Mouse (Mus musculus) fibroblast of lung, adult 2 months (primary cell): Measurements from ENCODE around the gene Car15.

Experiments
- DNase-seq: peaks from one replicate; pipeline ENCODE4 v3.0.0-alpha.2; 2011; ENCODE audit warnings: low read depth

The Car15 gene

GRCm38 (mm10) chr16:17838051-17838450, at the start of gene Car15:
TSS of gene Car15 (minus strand) at chr16:17838364.
- DNase-seq, result no peak

DNA sequence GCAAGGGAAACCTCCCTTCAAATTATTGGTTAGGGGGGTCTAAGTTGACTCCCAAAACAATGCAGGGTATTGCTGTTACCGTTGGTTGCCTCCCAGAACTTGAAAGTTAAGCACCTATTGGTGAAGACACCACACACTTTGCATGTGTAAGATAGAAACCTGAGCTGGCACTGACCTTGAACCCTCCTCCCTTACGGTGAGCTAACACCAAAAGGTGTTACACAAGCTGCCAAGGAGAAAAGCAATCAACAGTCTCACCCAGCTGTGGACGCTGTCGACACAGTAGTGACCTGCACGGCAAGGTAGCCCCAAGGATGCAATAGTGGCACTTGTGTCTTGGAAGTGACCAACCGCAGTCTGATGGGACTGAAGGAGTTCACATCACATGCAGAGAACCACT, 46.0 kb upstream of the Car15 start:
- no peak for DNase-seq

DNA sequence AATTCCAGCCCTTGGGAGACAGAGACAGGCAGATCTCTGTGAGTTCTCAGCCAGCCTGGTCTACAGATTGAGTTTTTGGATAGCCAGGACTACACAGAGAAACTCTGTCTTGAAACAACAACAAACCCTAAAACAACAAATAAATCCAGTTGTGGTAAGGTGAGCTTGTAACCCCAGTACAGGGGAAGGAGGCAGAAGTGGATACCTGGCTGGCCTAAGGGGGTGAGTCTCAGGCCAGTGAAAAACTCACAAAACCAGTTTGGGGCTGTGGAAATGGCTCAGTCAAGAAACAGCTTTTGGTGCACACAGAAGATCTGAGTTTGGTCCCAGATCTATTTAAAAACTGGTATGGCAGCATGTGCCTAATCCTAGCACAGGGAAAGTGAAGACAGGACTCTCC, 44.0 kb upstream of the Car15 start:
- no peak for DNase-seq

DNA sequence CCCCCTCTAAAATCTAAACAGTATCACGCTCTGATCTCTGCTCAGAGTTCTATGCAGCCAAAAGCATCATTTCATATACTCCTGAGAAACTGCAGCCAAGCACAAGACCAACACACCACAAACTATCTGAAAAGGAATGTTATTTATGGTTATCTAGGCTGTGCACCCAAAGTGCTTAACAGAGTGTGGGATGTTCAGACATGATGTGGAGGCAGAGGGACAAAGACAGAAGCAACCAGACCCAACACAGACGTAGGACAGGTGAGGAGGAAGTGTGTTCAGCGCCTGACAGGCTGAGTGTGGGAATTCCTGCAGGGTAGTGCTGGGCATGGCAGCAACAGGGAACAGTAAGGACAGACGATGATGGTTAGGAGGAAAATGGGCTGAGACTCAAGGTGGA, 41.4 kb upstream of the Car15 start:
- no peak for DNase-seq

- no peak for DNase-seq
These were observed 37.9 kb upstream of the Car15 start for GRCm38 (mm10) chr16:17876096-17876495.

- no peak for DNase-seq
These were observed 37.0 kb upstream of the Car15 start for GRCm38 (mm10) chr16:17875174-17875573.

- DNase-seq, result no peak
These were observed 34.8 kb upstream of the Car15 start for GRCm38 (mm10) chr16:17872995-17873394.

GRCm38 (mm10) chr16:17871248-17871647, 33.1 kb upstream of the Car15 start:
- no peak for DNase-seq

GRCm38 (mm10) chr16:17865770-17866169, 27.6 kb upstream of the Car15 start:
- DNase-seq, result no peak

DNA sequence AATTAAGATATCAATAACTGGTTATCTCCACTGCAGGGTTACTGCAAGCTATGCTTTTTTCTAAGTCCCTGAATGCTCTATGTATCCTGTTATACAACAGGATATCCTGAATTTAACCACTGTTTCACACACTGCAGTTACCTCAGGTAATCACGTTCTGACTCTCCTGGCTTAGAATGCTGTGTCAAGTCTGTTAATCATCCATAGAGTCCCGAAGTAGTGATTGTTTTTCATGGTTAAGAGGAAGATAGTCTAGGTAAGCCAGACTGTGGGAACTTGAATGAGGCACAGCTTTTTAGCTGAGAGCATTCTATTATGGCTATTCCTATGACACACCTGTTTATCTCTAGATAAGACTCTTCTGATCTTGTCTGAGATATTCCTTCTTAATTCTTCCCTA, 27.1 kb upstream of the Car15 start:
- no peak for DNase-seq

DNA sequence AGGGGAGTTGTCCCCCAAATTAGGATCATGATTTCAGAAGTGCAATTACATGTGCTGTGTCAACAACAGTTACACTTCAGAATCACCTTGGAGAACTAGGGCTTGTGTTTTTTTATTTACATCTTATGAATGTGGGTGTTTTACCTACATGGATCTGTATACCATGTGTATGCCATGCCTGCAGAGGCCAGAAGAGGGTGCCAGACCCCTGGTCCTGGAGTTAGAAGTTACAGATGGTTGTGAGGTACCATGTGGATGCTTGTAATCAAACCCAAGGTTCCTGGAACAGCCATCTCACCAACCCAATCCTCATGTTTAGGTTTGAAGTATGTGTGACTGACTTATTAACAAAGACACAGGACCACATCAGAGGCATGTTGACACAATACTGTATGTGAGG, 20.4 kb upstream of the Car15 start:
- no peak for DNase-seq

DNA sequence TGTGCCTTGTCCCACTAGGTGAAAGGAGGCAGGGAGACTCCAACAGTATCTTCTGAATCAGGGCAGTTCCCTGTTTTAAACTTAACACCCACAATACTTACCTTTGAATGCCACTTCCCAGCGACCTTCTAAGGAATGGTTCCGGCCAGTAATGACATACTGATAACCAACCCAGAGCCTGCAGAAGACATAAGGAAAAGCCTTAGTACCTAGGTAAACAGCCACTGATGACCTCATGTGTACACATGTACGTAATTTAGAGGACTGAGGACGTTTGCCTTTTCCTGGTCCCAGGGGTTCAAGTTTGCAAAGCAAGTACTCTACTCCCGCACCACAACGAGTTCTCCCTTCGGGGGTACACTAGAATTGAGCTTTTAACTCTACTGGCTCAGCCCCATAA, 19.0 kb upstream of the Car15 start:
- no peak for DNase-seq

GRCm38 (mm10) chr16:17853263-17853662, 15.1 kb upstream of the Car15 start:
- no peak for DNase-seq

DNA sequence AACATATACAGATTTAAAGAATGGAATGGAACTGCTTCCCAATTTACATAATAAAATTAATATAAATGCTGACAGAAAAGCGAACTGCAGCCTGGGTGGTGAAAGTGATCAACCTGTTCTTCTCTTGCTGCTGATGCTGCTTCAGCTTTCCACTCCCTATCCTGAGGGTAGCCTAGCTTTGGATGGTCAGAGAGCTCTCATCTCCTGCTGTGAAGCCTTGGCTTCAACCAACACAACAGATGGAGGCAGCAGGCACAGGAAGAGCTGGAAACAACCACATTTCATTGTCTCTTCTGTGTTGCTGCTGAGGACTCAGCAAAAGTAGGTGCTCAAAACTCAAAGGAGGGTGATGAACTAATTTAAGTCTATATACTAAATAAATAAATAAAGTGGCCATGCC, 13.7 kb upstream of the Car15 start:
- DNase-seq, result no peak

DNA sequence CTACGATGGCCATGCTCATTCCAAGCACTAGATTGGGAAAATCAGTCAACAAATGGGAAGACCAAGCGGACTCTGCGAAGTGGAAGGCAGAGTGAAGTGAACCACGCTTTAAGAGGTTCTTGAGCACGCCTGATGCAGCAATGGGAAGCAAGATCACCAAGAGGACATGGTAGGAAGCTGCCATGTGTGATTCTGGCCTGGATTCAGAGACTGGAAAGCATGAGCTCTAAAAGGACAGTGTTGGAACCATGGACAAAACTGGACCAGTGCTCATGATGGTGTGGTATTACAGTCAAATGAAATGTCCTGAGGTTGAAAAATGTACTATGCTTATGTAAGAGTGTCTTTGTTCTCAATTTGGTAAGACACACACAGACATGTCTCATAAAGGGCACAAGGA, 13.2 kb upstream of the Car15 start:
- DNase-seq, result no peak

DNA sequence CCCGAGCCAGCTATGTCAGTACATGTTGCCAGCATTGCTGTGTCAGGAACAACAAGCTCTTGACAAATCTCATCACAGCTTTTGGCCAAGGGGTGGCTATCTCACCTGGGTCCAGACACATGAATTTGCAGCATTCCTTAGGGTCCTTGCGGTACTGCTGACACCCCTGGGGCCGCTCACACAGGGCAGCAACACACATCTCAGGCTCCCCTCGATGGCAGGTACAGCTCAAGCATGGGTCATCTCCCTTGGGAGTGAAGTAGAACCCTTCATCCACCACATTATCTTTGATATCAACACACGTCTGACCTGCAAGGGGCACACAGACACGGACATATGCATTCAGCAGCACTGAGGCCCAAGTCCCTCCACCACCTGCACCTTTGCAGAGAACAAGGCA, 11.3 kb upstream of the Car15 start:
- DNase-seq, result no peak

DNA sequence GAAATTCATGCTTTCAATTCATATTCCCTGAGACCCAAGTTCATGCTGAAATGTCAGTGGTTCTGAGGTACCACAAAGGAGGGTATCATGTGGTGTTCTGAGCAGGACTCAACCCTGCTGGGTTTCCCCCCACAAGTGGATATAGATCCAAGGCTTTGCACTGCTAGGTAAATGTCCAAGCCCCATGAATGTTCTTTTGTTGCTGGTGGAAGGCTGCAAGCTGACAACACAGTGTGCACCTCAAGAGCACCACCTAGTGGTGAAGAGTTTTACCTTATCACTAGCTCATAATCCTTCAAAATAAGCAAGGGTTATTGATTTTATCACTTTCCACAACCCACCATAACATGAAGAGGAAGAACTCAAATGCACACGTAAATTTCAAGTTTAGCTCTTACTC, 10.8 kb upstream of the Car15 start:
- peak; percentile 12 for DNase-seq

- DNase-seq, result no peak
These were observed 10.3 kb upstream of the Car15 start for GRCm38 (mm10) chr16:17848431-17848830.

DNA sequence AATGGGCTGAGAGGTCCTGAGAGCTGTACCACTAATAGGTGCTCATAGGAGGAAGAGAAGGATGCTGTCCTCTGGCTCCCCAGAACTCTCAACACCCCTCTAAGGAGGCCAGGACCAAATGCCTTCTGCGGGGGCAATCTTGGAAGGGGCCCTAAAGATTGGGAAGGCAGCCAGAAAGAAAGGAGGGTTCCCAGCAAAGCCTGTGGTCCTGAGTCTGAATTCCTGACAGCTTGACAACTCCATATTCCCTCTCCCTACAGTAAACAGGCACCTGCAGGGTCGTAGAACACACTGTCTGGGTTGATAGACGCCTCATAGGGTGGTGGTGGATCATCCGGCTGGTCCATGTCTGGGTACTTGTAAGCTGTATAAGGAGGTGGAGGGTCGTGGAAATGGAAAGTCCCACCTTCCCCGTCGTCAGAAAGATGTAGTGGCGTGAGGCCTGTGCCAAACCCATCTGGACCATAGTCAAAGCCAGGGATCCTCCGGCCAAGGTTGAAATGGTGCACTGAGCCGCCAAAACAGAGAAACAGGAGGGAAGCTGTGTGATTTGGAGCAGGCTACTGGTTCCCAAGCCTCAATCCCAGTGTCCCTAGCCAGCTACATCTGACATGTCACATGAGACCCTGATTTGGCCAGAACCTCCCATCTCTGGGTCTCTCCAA, 5.7 kb upstream of the Car15 start:
- DNase-seq, result no peak

DNA sequence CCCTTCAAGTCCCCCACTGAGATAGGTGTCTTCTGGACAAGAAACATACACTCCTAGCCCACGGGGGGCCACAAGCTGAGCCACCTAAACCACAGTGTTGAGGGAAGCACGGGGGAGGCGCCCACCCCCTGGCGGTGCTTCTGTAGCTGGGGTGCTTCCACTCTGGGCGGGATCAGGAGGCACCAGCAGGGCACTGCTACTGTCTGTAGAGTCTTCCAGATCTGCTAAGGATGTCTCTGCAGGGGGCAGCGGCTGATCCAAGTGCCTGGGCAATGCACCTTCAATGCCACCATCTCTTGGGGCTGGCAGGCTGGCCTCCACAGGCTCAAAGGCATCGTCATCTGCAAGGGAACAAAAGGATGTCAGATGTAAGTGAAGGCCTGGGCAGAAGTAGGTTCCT, 4.3 kb upstream of the Car15 start:
- no peak for DNase-seq

- no peak for DNase-seq
These were observed 1.8 kb upstream of the Car15 start for GRCm38 (mm10) chr16:17839976-17840375.

- no peak for DNase-seq
These were observed 2.7 kb downstream of the Car15 start for GRCm38 (mm10) chr16:17835481-17835880.

GRCm38 (mm10) chr16:17834543-17834942, 3.6 kb downstream of the Car15 start:
- DNase-seq, result no peak

DNA sequence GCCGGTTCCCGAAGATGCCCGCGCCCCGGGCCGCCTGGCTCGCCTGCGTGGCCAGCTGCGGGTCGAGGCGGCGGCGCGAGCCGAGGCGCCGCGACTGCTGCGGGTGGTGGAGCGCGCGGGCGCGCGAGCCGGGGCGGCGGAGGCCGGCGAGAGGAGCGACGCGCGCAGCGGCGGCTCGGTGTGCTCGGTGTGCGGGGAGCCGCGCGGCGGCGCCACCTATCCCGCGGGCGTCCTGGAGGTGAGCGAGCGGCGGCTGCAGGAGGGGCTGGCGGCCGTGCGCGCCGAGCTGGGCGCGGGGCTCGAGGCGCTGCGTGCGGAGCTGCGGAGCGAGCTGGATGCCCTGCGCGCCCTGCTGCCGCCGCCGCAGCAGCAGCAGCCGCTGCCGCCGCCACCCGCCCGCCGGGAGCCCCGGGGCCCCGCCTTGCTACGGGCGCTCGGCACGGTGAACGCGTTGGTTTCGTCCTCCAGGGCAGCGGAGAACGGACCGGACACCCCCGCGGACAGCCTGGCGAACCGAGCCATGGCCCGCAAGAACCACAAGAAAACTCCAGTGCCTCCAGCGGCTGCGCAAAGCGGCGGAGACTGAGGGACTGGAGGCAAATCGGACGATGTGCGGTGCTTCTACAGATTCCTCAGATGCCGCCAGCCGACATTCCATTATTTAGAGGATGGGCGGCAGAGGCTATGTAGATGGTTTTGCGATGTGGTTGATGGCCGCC, 4.3 kb downstream of the Car15 start:
- DNase-seq, result no peak
